Mouse (Mus musculus) midbrain, embryonic 11.5 days (tissue): ENCODE data around the gene Mrps9. TPM values are rescaled to one million over a fixed set of nuclear protein-coding genes. Genes with fewer than 3 reads are reported as not detected.

ENCODE experiments used
- ATAC-seq: fragments of 200-750 bp; cut with Nextera tagmentation; 2 replicates; pipeline ENCODE4 v1.8.0; 2017; ENCODE audit warnings: moderate TSS enrichment, moderate library complexity; ENCODE audit not compliant: low FRiP score
- DNase-seq: peaks from one replicate; pipeline ENCODE4 v3.0.0; 2015; ENCODE audit warnings: low spot score; ENCODE audit errors: missing footprints
- H3K27ac ChIP-seq: fragments of 300-500 bp; sonication (generic); 2 replicates; pipeline ENCODE4 v1.5.1; 2014; ENCODE audit warnings: low read depth, low read length
- H3K27me3 ChIP-seq: fragments of 300-500 bp; sonication (generic); 2 replicates; pipeline ENCODE4 v1.6.1; 2014; ENCODE audit warnings: mild to moderate bottlenecking, low read length, moderate library complexity, mixed read lengths; ENCODE audit not compliant: control insufficient read depth, insufficient read depth
- H3K36me3 ChIP-seq: fragments of 300-500 bp; sonication (generic); 2 replicates; pipeline ENCODE4 v1.6.1; 2014; ENCODE audit warnings: mild to moderate bottlenecking, low read length, moderate library complexity, mixed read lengths; ENCODE audit not compliant: control insufficient read depth, insufficient read depth
- H3K4me1 ChIP-seq: fragments of 300-500 bp; sonication (generic); 2 replicates; pipeline ENCODE4 v1.6.1; 2014; ENCODE audit warnings: low read length; ENCODE audit not compliant: control insufficient read depth, insufficient read depth
- H3K4me2 ChIP-seq: fragments of 300-500 bp; sonication (generic); 2 replicates; pipeline ENCODE4 v1.6.1; 2014; ENCODE audit warnings: mild to moderate bottlenecking, moderate library complexity
- H3K4me3 ChIP-seq: fragments of 300-500 bp; sonication (generic); 2 replicates; pipeline ENCODE4 v1.5.1; 2014; ENCODE audit warnings: low read depth, low read length
- H3K9ac ChIP-seq: fragments of 300-500 bp; sonication (generic); 2 replicates; pipeline ENCODE4 v1.6.1; 2014; ENCODE audit warnings: low read length
- H3K9me3 ChIP-seq: fragments of 300-500 bp; sonication (generic); 2 replicates; pipeline ENCODE4 v1.6.1; 2016; ENCODE audit warnings: low read length; ENCODE audit not compliant: control insufficient read depth
- WGBS: fragments of 180-500 bp; shearing (Covaris S2); extraction: QIAGEN DNeasy Blood & Tissue Kit; methylation state at CpG from one replicate; pipeline ENCODE4 v1.1.7; 2014; 5-methylcytosine and 5-hydroxymethylcytosine counted together
- polyA plus RNA-seq: library from polyadenylated mRNA; unstranded; fragments of >200 nt; fragmentation: Nextera tagmentation; extraction: Ambion mirVana; gene quantifications from 2 replicates; pipeline ENCODE4 v1.2.1, GENCODE M21; 2014

Gene Mrps9
- polyA plus RNA-seq, 1 experiment from 2014 or later, result 58.3 TPM

DNA sequence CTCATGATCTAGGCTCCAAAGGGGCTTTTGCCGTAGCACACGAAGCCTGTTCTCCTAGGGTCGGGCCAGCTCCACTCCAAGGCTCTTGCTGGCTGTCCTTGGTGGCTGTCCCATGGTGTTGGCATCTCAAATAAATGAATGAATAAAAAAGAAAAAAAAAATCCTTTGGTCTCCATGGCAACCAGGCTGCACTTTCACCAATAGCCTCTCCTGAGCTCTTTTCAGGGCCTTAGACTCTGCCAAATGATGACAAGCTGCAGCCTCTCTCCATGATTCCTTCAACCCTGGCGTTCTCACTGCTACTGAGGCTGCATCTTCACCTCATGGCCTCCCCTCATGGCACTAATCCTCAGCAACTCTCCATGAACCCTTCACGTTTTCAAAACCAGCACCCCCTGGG lies 72.9 kb downstream of the Mrps9 start:
- Histone ChIP-seq H3K4me2 (no peak overlapping the region), H3K4me3 (no peak overlapping the region), H3K27me3 (no peaks in the 10 kb centered on the region), H3K4me1 (peaks cover 4% of the 10 kb centered on the region; the same call in 1 of the 2 replicates), H3K9ac (no peak overlapping the region), H3K27ac (no peak overlapping the region), H3K36me3 (no peaks in the 10 kb centered on the region), H3K9me3 (no peaks in the 10 kb centered on the region)
- 34% methylated on average over 5 of the region's 5 CpGs for WGBS
- DNase-seq (peak; percentile 87), ATAC-seq (0 out of 2 replicates have a peak, but pooled peaks have one; percentile 42)

GRCm38 (mm10) chr1:42933613-42934012 lies 82.6 kb downstream of the Mrps9 start:
- no peaks in the 10 kb centered on the region for H3K4me1 ChIP-seq
- H3K9ac ChIP-seq, result no peak overlapping the region
- H3K27ac ChIP-seq, result no peak overlapping the region
- no peak overlapping the region for H3K4me3 ChIP-seq
- DNase-seq (no peak), ATAC-seq (no peak)
- WGBS, result 88% methylated on average over 1 of the region's 1 CpGs
- H3K4me2 ChIP-seq, result no peak overlapping the region
- H3K9me3 ChIP-seq, result no peaks in the 10 kb centered on the region
- H3K36me3 ChIP-seq, result no peaks in the 10 kb centered on the region
- no peaks in the 10 kb centered on the region for H3K27me3 ChIP-seq

DNA sequence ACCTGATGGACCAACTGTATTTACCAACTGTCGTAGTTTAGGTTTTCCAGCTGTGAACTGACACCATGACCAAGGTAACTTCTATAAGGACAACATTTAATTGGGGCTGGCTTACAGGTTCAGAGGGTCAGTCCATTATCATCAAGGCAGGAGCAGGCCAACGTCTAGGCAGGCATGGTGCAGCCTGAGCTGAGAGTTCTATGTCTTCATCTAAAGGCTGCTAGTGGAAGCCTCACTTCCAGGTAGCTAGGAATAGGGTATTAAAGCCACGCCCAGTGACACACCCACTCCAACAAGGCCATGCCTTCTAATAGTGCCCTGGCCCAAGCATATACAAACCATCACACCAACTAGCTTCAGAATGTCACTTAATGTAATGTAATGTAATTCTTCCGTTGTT lies 97.5 kb downstream of the Mrps9 start:
- WGBS, result 85% methylated on average over 4 of the region's 4 CpGs
- no peak for ATAC-seq

GRCm38 (mm10) chr1:42952734-42953481 lies 101.9 kb downstream of the Mrps9 start, which contains the start of gene Gpr45:
TSS of gene Gpr45 (plus strand) at chr1:42952872.
- peak within 1 kb of the TSS; percentile 77 for H3K4me2 ChIP-seq
- peak within 1 kb of the TSS; percentile 97 for H3K9ac ChIP-seq
- ATAC-seq, result peak; percentile 92
- no peaks in the 10 kb centered on the region for H3K36me3 ChIP-seq
- H3K27me3 ChIP-seq, result no peaks in the 10 kb centered on the region
- peak; percentile 97 for DNase-seq
- H3K9me3 ChIP-seq, result no peaks in the 10 kb centered on the region
- WGBS, result under 1% methylated on average over 44 of the region's 71 CpGs
- H3K4me3 ChIP-seq, result peak within 1 kb of the TSS; percentile 87
- peak within 1 kb of the TSS; percentile 83 for H3K27ac ChIP-seq
- H3K4me1 ChIP-seq, result peaks cover 2% of the 10 kb centered on the region; the same call in 1 of the 2 replicates

More for the DNA sequence above, 97.5 kb downstream of the Mrps9 start:
- H3K9ac ChIP-seq, result no peak overlapping the region
- no peaks in the 10 kb centered on the region for H3K9me3 ChIP-seq
- no peak overlapping the region for H3K27ac ChIP-seq
- no peaks in the 10 kb centered on the region for H3K4me1 ChIP-seq
- no peak for DNase-seq
- H3K4me3 ChIP-seq, result no peak overlapping the region
- H3K27me3 ChIP-seq, result no peaks in the 10 kb centered on the region
- no peaks in the 10 kb centered on the region for H3K36me3 ChIP-seq
- no peak overlapping the region for H3K4me2 ChIP-seq

- WGBS, result 1% methylated on average over 16 of the region's 16 CpGs
- DNase-seq (peak; percentile 92), ATAC-seq (peak; percentile 66; the same call in 1 of the 2 replicates)
- Histone ChIP-seq H3K4me1 (peaks cover 2% of the 10 kb centered on the region; the same call in 1 of the 2 replicates), H3K27ac (peak overlapping the region; percentile 83), H3K4me2 (peak overlapping the region; percentile 77), H3K27me3 (no peaks in the 10 kb centered on the region), H3K9me3 (no peaks in the 10 kb centered on the region), H3K36me3 (no peaks in the 10 kb centered on the region), H3K9ac (peak overlapping the region; percentile 97), H3K4me3 (peak overlapping the region; percentile 87)
Observed at GRCm38 (mm10) chr1:42953482-42953822, 102.4 kb downstream of the Mrps9 start.

Other genes starting within 250 kb of the Mrps9 start
- 26.3 and 27.9 TPM in 2 replicates for gene Pou3f3, start 155.5 kb upstream of the Mrps9 start, polyA plus RNA-seq
- 14.2 and 15.2 TPM in 2 replicates for gene Gpr45, start 101.6 kb downstream of the Mrps9 start, polyA plus RNA-seq
- gene Tgfbrap1, start 247.4 kb downstream of the Mrps9 start, polyA plus RNA-seq, result 13.3 and 13.8 TPM in 2 replicates
- 41.7 and 48.1 TPM in 2 replicates for gene AI597479, start 247.5 kb downstream of the Mrps9 start, polyA plus RNA-seq